Mouse (Mus musculus): ENCODE measurements around the gene Slc35e4.

Gene Slc35e4

DNA sequence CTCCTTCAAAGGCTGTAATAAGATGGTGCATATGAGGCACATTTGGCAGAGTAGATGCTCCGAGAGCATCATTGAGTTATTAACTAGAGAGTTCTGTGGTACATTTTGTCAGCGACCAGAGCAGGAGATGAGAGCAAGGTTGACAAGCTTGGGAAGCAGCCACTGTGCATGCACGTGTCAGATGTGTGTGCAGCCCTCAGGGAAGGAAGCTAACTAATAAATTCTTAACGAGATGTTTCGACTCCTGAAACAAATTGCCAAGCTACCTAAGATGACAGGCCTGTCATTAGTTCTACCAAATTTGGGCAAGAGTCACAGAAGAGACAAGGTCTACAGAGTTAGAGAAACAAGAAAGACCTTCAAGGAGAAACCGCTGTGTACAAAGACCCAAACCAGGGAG lies 50.1 kb downstream of the Slc35e4 start:
- no peak for DNase-seq (ENCODE audit: low read depth, low spot score)

DNA sequence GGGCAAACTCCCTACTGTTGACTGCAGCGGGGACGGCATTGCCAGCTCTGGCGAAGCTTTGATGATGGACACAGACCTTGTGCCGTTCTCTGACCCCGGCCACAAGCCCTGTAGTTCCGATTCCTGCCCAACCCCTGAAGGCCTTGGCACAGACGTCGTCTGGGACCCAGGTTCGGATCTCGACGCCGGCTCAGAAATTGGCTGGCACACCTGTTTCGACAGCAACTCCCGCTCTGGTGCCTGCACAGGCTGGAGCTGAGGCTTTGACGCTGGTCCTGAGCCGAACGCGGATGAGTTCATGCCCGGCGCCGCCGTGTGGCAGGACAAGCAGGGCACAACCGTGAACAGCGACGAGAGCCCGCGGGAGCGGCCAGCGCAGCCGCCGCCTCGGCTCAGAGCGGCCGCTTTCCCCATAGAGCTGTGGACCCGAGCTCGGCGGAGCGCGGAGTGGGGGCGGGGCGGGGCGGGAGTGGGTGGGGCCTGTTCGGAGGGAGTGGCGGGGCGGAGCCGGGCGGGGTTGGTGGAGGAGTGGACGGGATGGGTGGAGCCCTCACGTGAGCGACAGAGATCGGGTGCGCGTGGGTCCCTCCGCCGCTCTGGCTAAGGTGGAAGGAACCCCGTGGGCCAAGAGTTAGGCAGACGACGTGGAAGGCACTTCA lies 50.9 kb downstream of the Slc35e4 start, which contains the start of gene Osbp2:
Osbp2 (minus strand) TSS at position 450 of the 659 bp plus-strand sequence.
- DNase-seq (ENCODE audit: low read depth, low spot score): no peak

DNA sequence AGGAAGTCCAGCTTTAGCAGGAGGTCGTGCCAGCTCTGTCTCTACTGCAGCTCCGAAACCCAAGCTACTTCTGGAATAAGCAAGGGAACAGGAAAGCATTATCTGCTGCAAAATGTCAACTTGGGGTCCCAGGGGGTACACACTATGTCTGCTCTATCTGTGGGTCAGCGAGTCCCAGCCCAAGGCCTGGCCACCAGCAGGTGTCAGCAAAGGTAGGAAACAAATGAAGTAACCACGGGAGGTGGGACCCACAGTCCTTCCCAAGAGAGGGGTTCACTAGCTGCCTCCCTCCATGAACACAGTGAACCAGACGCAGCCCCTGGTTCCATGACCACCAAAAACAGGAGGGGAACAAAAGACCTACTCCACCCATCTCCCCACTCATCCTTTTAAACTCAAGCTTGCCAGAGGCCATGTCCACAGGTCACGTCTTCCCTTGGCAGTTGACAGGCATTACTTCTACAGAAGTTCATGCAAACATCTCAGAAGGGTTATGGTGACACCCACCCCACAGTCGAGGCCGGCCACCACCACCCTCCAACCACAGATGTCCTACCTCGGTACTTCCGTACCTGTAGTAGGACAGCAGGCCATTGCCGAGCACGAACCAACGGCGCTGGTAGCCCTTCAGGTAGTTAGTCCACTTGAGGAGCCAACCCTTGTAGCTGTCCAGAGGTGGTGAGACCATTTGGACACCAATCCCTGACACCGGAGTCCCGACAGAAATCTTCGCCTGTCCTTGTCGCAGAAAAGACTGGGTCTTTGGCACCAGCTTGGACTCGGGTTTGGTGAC lies 51.6 kb downstream of the Slc35e4 start:
- no peak for DNase-seq (ENCODE audit: low read depth, low spot score)

DNA sequence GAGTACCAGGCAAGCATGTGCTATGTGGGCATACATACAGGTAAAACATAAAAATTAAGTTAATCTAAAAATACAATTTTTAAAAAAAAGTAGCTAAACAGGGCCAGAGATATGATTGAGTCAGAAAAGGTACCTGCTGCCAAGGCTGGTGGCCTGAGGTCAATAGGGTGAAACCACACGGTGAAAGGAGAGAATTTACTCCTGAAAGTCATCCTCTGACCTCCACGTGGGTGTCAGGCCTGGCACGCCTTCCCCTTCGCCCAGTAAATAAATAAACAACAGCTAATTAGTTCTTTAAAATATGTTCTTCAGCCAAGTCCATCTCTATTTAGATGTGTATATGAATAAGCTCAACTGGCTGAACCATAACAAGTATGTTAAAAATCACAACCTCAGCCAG lies 54.1 kb downstream of the Slc35e4 start:
- DNase-seq (ENCODE audit: low read depth, low spot score): no peak

DNA sequence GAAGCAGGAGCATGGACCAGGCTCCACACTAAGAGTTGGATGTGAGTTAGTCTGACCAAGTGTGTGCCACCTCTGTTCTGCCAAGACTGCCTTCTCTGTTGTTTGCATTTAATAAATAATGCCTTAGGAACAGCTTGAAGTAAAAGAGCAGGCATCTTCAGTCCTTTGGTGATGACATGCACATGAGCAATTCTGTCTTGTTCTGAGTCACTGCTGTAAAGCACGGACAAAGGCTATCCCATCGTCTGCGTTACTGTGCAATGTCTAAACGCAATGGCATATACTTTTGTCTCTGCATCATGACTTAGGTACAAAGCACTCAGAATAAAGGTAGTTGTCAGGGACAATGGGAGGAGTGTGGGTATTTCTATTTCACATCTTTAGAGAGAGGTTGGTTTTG lies 54.7 kb downstream of the Slc35e4 start:
- no peak for DNase-seq (ENCODE audit: low read depth, low spot score)

DNA sequence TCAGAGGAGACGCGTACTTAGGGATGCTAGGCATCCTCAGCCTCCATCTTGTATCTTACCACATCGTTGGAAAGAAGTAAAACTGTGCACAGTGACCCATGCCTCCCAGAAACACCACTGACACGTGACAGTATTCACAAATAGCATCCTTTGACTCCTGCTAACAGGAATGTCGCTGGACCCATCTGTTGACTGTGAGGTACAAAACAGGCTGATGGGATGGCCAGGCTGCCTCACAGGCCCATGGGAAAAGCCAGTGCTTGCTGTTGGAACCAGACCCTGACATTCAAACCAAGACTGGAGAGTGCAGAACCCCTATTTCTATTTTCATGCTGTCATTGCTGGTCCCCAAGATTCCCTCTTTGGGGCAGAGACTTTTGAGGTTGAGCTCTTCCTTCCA lies 56.6 kb downstream of the Slc35e4 start:
- no peak for DNase-seq (ENCODE audit: low read depth, low spot score)

Measured in telencephalon, adult 2 months (tissue).